Mouse (Mus musculus) brain, adult 2 months (tissue): ENCODE measurements around the gene Olfr969.
"Not testable (repeated sequence)": the region's sequence is repeated elsewhere in the genome, so short reads cannot be mapped to it uniquely, and the experiment has no call there.

Experiments used
- DNase-seq: peaks from one replicate; pipeline ENCODE4 v3.0.0; 2011; ENCODE audit warnings: low read depth, low spot score

Gene Olfr969

DNA sequence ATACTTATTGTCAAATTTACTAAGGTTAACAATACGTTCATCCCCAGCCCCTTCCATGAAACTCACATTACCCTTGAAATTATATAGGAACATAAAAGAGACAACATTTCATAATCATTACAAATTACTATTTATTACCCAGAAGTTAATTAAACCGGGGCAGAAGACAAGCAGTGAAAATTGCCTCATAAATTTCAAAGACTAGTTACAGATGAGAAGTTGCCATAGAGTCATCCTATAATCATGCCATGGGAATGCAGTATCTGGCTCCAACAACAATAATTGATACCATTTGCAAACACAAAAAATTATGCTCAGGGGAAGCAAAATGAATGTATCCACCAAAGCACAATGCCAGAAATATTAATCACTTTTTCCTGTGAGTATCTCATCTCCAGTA lies at the start of gene Olfr969:
Gene Olfr969, plus strand, starts transcription at position 388 of the 400 bp plus-strand sequence.
- DNase-seq, result no peak

DNA sequence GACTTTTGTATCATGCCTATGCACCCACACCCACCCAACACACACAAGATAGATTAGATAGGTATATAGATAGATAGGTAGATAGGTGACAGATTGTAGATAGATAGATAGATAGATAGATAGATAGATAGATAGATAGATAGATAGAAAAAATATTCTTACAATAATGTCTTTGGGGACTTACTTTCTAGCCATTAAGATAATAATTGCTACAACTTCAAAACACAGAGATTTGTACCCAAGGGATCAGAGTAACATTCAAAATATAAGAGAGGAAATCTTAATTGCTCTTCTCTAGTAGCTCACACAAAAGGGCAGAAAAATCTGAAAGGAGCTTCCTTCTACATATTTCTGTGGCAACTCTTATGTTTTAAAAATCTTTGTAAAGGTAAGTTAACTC lies 44.8 kb upstream of the Olfr969 start, which contains the start of gene Olfr967:
Gene Olfr967, plus strand, starts transcription at position 301 of the 400 bp plus-strand sequence.
- no peak for DNase-seq

DNA sequence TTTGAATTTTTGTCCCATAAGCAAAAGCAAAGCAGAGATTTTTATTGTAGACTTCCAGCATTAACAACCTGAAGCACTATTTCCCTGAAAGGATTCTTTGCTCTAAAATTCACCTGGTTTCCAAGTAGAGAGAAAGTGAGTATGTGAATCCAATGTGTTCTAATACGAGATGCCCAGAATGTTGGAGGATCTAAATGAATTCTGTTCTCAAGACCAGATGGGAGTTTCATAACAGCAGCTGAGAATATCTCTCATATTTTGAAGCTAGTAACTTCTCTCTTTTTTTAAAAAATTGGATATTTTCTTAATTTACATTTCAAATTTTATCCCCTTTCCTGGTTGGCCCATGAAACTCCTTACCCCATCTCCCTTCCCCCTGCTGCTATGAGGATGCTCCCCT lies 44.3 kb upstream of the Olfr969 start:
- DNase-seq, result peak; percentile 70

DNA sequence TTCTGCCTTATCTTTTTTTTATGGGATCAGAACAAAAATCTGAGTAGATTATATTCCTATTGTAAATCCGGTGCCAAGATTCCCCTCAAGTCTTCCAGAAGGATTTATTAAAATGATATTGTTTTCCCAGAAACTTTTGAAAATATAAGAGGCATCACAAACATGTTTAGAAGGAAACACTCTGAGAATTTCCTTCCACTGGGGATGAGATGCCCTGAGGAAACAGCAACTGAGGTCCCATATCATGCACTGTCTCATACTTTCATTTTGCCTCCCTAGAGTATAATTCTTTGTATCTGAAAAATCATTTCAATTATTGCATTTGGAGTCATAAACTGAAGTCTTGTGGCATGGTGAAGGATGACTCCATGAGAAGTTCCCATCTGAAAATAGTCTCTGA lies 7.6 kb upstream of the Olfr969 start, which contains the start of gene Olfr968:
Gene Olfr968, minus strand, starts transcription at position 101 of the 400 bp plus-strand sequence.
- no peak for DNase-seq

DNA sequence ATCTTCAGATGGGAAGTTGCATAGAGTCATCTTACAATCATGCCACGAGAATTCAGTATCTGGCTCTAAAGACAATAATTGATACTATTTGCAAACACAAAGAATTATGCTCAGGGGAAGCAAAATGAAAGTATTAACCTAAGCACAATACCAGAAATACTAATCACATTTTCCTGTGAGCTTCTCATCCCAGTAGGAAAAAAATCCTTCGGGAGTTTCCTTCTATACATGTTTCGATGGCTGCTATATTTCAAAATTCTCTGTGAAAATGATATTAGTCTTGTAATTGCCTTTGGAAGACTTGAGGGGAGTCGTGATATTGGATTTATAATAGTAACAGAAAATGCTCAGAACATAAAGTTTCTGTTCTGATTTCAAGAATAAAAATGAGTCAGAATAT lies 17.8 kb downstream of the Olfr969 start, which contains the start of gene Olfr970:
Gene Olfr970, plus strand, starts transcription at position 301 of the 400 bp plus-strand sequence.
- DNase-seq, result no peak

DNA sequence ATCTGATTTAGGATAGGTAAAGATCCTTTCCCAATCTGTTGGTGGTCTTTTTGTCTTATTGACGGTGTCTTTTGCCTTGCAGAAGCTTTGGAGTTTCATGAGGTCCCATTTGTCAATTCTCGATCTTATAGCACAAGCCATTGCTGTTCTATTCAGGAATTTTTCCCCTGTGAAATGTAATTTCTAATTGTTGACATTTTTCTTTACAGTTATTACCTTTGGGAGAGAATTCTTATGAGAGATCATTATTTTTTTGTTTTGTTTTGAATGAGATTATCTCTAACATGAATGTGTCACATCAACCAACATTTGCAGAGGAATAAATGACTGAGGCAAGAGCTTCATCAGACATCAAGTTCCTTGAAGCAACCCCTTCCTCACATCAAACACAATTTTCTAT lies 45.8 kb downstream of the Olfr969 start, which contains the start of gene Olfr971:
Gene Olfr971, plus strand, starts transcription at position 301 of the 400 bp plus-strand sequence.
- DNase-seq, result not testable (repeated sequence)
